Mouse (Mus musculus): ENCODE data around the gene Apol10b. TPM values are rescaled to one million over a fixed set of nuclear protein-coding genes. Genes with fewer than 3 reads are reported as not detected.
"Not testable (repeated sequence)": the region's sequence is repeated elsewhere in the genome, so short reads cannot be mapped to it uniquely, and the experiment has no call there.

Gene Apol10b
- polyA plus RNA-seq, 1 experiment from 2014 or later = 0.12 TPM

DNA sequence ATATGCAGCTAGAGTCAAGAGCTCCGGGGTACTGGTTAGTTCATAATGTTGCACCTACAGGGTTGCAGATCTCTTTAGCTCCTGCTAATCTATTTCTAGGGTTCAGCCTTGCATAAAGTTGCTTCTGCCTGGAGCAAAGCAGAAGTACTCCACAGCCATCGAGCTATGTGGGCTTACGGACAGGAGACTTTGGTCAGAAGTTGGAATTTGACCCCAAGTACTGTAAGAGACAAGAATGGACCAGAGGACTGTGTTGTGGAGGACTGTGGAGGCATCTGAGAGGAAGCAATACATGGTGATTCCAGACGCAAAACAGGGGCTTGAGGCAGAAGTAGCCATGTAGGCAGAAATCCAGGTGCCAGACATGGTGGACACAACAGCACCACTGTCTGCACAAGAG is 16.6 kb downstream of the Apol10b start:
- DNase-seq (ENCODE audit: low spot score) = no peak
- Histone ChIP-seq H3K9ac (ENCODE audit: low read depth, low read length) (no peak overlapping the region), H3K4me3 (replicated peaks; ENCODE audit: low read depth, low read length) (no peak overlapping the region), H3K4me1 (replicated peaks; ENCODE audit: insufficient read depth, low read length) (no peaks in the 10 kb centered on the region), H3K4me2 (ENCODE audit: low read length) (no peak overlapping the region), H3K27me3 (ENCODE audit: insufficient read depth, low read length) (no peaks in the 10 kb centered on the region), H3K27ac (no peak overlapping the region), H3K9me3 (replicated peaks; ENCODE audit: low read length) (no peaks in the 10 kb centered on the region), H3K36me3 (ENCODE audit: insufficient read depth, low read length) (no peaks in the 10 kb centered on the region)
- ATAC-seq (replicated peaks; ENCODE audit: low FRiP score, low read depth) = no peak
- WGBS = 88% methylated on average over 4 of the region's 4 CpGs
- no peak for TF ChIP-seq CTCF (IDR thresholded peaks at IDR 0.05; ENCODE audit: low read depth)

DNA sequence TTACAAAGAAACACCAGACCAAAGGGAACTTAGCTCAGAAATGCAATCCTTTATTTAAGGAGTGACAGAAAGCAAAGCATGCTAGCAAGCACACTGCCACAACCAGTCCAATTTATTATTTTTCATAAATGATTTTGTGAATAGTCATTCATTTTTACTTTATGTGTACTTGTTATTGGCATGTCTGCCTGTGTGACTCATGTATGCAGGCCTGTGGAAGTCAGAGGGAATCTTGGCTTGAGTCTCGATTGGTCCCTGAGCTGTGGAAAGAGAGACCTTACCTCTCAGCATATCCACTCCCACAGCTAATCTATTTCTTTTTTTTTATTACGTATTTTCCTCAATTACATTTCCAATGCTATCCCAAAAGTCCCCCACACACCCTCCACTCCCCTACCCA is 17.1 kb downstream of the Apol10b start:
- ATAC-seq (replicated peaks; ENCODE audit: low FRiP score, low read depth) = no peak
- DNase-seq (ENCODE audit: low spot score) = no peak
- 90% methylated on average over 2 of the region's 2 CpGs for WGBS

DNA sequence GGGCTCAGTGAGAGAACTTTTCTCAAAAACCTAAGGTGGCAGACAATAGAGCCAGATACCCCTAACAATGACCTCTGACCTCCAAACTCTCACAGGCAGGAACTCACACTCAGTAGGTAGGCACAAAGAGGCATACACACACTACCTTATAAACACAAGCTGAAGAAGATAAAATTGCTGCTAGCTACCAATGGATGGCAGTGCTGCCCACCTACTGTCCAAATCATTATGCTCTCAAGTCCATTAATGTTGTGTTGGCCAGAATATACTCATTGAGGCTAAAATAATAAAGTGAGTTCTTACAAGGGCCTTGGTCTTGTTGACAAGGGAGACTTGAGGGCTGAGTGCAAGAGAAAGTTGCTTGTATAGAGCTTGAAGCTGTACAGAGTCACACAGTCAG is 32.7 kb downstream of the Apol10b start:
- ATAC-seq (replicated peaks; ENCODE audit: low FRiP score, low read depth) = no peak
- H3K27ac ChIP-seq = no peak overlapping the region
- no peak overlapping the region for H3K9ac ChIP-seq (ENCODE audit: low read depth, low read length)
- DNase-seq (ENCODE audit: low spot score) = no peak
- peak; percentile 51 for TF ChIP-seq CTCF (IDR thresholded peaks at IDR 0.05; ENCODE audit: low read depth)
- no peak overlapping the region for H3K4me3 ChIP-seq (replicated peaks; ENCODE audit: low read depth, low read length)
- H3K27me3 ChIP-seq (ENCODE audit: insufficient read depth, low read length) = no peaks in the 10 kb centered on the region
- no peaks in the 10 kb centered on the region for H3K36me3 ChIP-seq (ENCODE audit: insufficient read depth, low read length)
- no peaks in the 10 kb centered on the region for H3K9me3 ChIP-seq (replicated peaks; ENCODE audit: low read length)
- no peaks in the 10 kb centered on the region for H3K4me1 ChIP-seq (replicated peaks; ENCODE audit: insufficient read depth, low read length)
- H3K4me2 ChIP-seq (ENCODE audit: low read length) = no peak overlapping the region

More for the DNA sequence above, 17.1 kb downstream of the Apol10b start:
- H3K36me3 ChIP-seq (ENCODE audit: insufficient read depth, low read length) = no peaks in the 10 kb centered on the region
- no peak overlapping the region for H3K4me2 ChIP-seq (ENCODE audit: low read length)
- no peak for TF ChIP-seq CTCF (IDR thresholded peaks at IDR 0.05; ENCODE audit: low read depth)
- no peaks in the 10 kb centered on the region for H3K9me3 ChIP-seq (replicated peaks; ENCODE audit: low read length)
- no peak overlapping the region for H3K9ac ChIP-seq (ENCODE audit: low read depth, low read length)
- no peak overlapping the region for H3K27ac ChIP-seq
- H3K4me3 ChIP-seq (replicated peaks; ENCODE audit: low read depth, low read length) = no peak overlapping the region
- no peaks in the 10 kb centered on the region for H3K4me1 ChIP-seq (replicated peaks; ENCODE audit: insufficient read depth, low read length)
- H3K27me3 ChIP-seq (ENCODE audit: insufficient read depth, low read length) = no peaks in the 10 kb centered on the region

DNA sequence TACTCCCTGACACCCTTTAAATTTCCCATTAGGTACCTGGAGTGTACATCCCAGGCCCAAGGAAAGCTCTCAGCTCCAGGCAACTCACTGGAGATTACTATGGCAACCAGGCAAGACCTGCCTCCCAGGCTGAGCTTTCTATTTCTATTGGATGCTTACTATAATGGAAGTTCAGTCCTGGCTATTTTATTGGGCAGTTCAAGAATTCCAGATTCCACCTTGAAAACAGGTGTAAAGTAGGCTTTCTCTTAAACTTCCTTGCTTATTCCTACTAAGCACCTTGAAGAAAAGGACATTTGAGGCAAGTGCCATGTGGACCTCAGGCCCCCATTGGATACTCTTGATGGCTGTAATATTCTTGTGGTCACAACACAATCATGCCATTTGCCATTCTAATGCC is 34.1 kb downstream of the Apol10b start, which contains the start of gene 1700025B11Rik:
Gene 1700025B11Rik (minus strand): TSS at position 101 of the 400 bp plus-strand sequence.
- no peak for TF ChIP-seq CTCF (IDR thresholded peaks at IDR 0.05; ENCODE audit: low read depth)
- no peaks in the 10 kb centered on the region for H3K9me3 ChIP-seq (replicated peaks; ENCODE audit: low read length)
- no peaks in the 10 kb centered on the region for H3K36me3 ChIP-seq (ENCODE audit: insufficient read depth, low read length)
- H3K4me1 ChIP-seq (replicated peaks; ENCODE audit: insufficient read depth, low read length) = no peaks in the 10 kb centered on the region
- no peaks in the 10 kb centered on the region for H3K27me3 ChIP-seq (ENCODE audit: insufficient read depth, low read length)
- H3K4me2 ChIP-seq (ENCODE audit: low read length) = no peak within 1 kb of the TSS
- DNase-seq (ENCODE audit: low spot score) (no peak), ATAC-seq (replicated peaks; ENCODE audit: low FRiP score, low read depth) (no peak)
- no peak within 1 kb of the TSS for H3K27ac ChIP-seq
- H3K4me3 ChIP-seq (replicated peaks; ENCODE audit: low read depth, low read length) = no peak within 1 kb of the TSS
- no peak within 1 kb of the TSS for H3K9ac ChIP-seq (ENCODE audit: low read depth, low read length)

DNA sequence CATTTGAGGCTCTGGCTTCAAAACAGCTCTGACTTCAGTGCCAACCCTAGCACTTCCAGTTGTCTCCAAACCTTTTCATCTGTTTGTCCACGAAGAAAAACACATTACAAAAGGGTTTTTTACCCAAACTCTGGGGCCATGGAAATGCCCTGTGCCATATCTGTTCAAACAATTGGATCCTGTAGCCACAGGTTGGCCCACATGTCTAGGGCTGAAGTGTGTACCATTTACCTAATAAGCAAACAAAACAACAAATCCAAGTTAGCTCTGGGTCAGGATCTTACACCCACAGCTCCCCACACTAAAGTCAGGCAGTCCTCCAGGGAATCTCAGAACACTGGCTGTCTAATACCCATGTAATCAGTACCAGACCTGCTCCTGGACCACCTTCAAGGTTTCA is 56.7 kb downstream of the Apol10b start:
- not testable (repeated sequence) for H3K4me3 ChIP-seq (replicated peaks; ENCODE audit: low read depth, low read length); H3K9ac ChIP-seq (ENCODE audit: low read depth, low read length); H3K27ac ChIP-seq; H3K9me3 ChIP-seq (replicated peaks; ENCODE audit: low read length); H3K4me1 ChIP-seq (replicated peaks; ENCODE audit: insufficient read depth, low read length); H3K36me3 ChIP-seq (ENCODE audit: insufficient read depth, low read length); ATAC-seq (replicated peaks; ENCODE audit: low FRiP score, low read depth); DNase-seq (ENCODE audit: low spot score); H3K4me2 ChIP-seq (ENCODE audit: low read length); H3K27me3 ChIP-seq (ENCODE audit: insufficient read depth, low read length)
- 39% methylated on average over 1 of the region's 1 CpGs for WGBS

Other genes with a start within 250 kb of the Apol10b start
- 0.09 and 0.13 TPM in 2 replicates for gene Apol7a, start 197.0 kb downstream of the Apol10b start, polyA plus RNA-seq (2015; fragmentation: Nextera tagmentation; extraction: Ambion mirVana)
- 0.33 TPM in 1 of 2 replicates, not detected in the other for gene Apol9a, start 185.0 kb downstream of the Apol10b start, polyA plus RNA-seq (2015; fragmentation: Nextera tagmentation; extraction: Ambion mirVana)
- gene Apol7b, start 148.6 kb downstream of the Apol10b start, polyA plus RNA-seq (2015; fragmentation: Nextera tagmentation; extraction: Ambion mirVana) = not detected in 2 replicates
- 0.11 TPM in 1 of 2 replicates, not detected in the other for gene Apol10a, start 119.1 kb downstream of the Apol10b start, polyA plus RNA-seq (2015; fragmentation: Nextera tagmentation; extraction: Ambion mirVana)
- gene Apol11a, start 87.9 kb downstream of the Apol10b start, polyA plus RNA-seq (2015; fragmentation: Nextera tagmentation; extraction: Ambion mirVana) = not detected in 2 replicates
- not detected in 2 replicates for gene Apol7c, start 62.8 kb downstream of the Apol10b start, polyA plus RNA-seq (2015; fragmentation: Nextera tagmentation; extraction: Ambion mirVana)
- gene 1700025B11Rik, start 34.2 kb downstream of the Apol10b start, polyA plus RNA-seq (2015; fragmentation: Nextera tagmentation; extraction: Ambion mirVana) = not detected in 2 replicates
- gene Gm36245, start 3.1 kb upstream of the Apol10b start, polyA plus RNA-seq (2015; fragmentation: Nextera tagmentation; extraction: Ambion mirVana) = not detected in 2 replicates
- gene Apol11b, start 47.2 kb upstream of the Apol10b start, polyA plus RNA-seq (2015; fragmentation: Nextera tagmentation; extraction: Ambion mirVana) = not detected in 2 replicates
- gene Apol7e, start 102.7 kb upstream of the Apol10b start, polyA plus RNA-seq (2015; fragmentation: Nextera tagmentation; extraction: Ambion mirVana) = not detected in 2 replicates
- gene Apol9b, start 132.9 kb upstream of the Apol10b start, polyA plus RNA-seq (2015; fragmentation: Nextera tagmentation; extraction: Ambion mirVana) = 0.14 and 0.15 TPM in 2 replicates
- not detected in 2 replicates for gene Apol8, start 160.9 kb upstream of the Apol10b start, polyA plus RNA-seq (2015; fragmentation: Nextera tagmentation; extraction: Ambion mirVana)
- 52.9 and 57.2 TPM in 2 replicates for gene Myh9, start 246.1 kb upstream of the Apol10b start, polyA plus RNA-seq (2015; fragmentation: Nextera tagmentation; extraction: Ambion mirVana)